Mouse (Mus musculus) embryonic facial prominence, embryonic 11.5 days (tissue): ENCODE measurements at regions not wholly inside any gene's neighbourhood (a gene's known extent, or its start where the extent isn't known, plus 50 kb on each side); places are given as distances from the start of the nearest gene placed in this dataset.

ENCODE experiments used
- ATAC-seq: fragments of 200-750 bp; cut with Nextera tagmentation; replicated peaks from 2 replicates; pipeline ENCODE4 v1.8.0; 2017; ENCODE audit warnings: low read depth; ENCODE audit not compliant: insufficient number of reproducible peaks, low FRiP score, low TSS enrichment
- DNase-seq: peaks from one replicate; pipeline ENCODE4 v3.0.0-alpha.2; 2015; ENCODE audit warnings: low spot score
- H3K27ac ChIP-seq: fragments of 300-500 bp; sonication (generic); replicated peaks from 2 replicates; pipeline ENCODE4 v1.5.1; 2014; ENCODE audit warnings: mild to moderate bottlenecking, low read depth, low read length, control low read depth
- H3K27me3 ChIP-seq: fragments of 300-500 bp; sonication (generic); 2 replicates; pipeline ENCODE4 v1.6.1; 2014; ENCODE audit warnings: mild to moderate bottlenecking, low read length, moderate library complexity, mixed read lengths; ENCODE audit not compliant: control insufficient read depth, insufficient read depth
- H3K36me3 ChIP-seq: fragments of 300-500 bp; sonication (generic); replicated peaks from 2 replicates; pipeline ENCODE4 v1.6.1; 2014; ENCODE audit warnings: low read depth, mild to moderate bottlenecking, low read length, moderate library complexity, mixed read lengths; ENCODE audit not compliant: control insufficient read depth, insufficient read depth
- H3K4me1 ChIP-seq: fragments of 300-500 bp; sonication (generic); 2 replicates; pipeline ENCODE4 v1.6.1; 2014; ENCODE audit warnings: low read length, mixed read lengths; ENCODE audit not compliant: control insufficient read depth, insufficient read depth
- H3K4me2 ChIP-seq: fragments of 300-500 bp; sonication (generic); 2 replicates; pipeline ENCODE4 v1.6.1; 2014; ENCODE audit warnings: low read depth, mild to moderate bottlenecking, control low read depth, low read length, moderate library complexity
- H3K4me3 ChIP-seq: fragments of 300-500 bp; sonication (generic); 2 replicates; pipeline ENCODE4 v1.5.1; 2014; ENCODE audit warnings: low read depth, low read length, control low read depth
- H3K9ac ChIP-seq: fragments of 300-500 bp; sonication (generic); replicated peaks from 2 replicates; pipeline ENCODE4 v1.6.1; 2014; ENCODE audit warnings: mild to moderate bottlenecking, control low read depth, low read length
- H3K9me3 ChIP-seq: fragments of 300-500 bp; sonication (generic); replicated peaks from 2 replicates; pipeline ENCODE4 v1.6.1; 2016; ENCODE audit warnings: mild to moderate bottlenecking, low read length, inconsistent platforms, mixed read lengths; ENCODE audit not compliant: control insufficient read depth
- whole genome bisulfite sequencing: fragments of 180-500 bp; shearing (Covaris S2); extraction: QIAGEN DNeasy Blood & Tissue Kit; methylation state at CpG from one replicate; pipeline ENCODE4 v1.1.7; 2014; 5-methylcytosine and 5-hydroxymethylcytosine counted together

DNA sequence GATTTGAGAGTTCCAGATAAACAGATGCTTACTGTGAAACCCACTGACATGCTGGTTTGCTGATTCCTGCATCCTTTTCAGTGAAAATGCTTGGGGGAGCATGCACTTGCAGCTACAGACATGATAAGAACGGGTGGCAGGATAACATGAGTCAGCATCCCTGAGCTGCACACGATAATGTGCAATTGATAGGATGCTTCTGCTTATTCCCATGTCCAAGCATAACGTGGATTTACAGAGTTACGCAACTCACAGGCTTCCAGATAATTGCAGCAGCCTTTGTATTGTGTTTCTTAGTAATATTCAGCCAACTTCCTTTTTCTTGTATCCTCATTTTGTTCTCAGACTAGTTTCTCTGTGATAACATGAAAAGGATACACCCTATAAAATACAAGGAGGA is 245.7 kb downstream of the Flrt2 start:
- 84% methylated on average over 4 of the region's 4 CpGs for WGBS

DNA sequence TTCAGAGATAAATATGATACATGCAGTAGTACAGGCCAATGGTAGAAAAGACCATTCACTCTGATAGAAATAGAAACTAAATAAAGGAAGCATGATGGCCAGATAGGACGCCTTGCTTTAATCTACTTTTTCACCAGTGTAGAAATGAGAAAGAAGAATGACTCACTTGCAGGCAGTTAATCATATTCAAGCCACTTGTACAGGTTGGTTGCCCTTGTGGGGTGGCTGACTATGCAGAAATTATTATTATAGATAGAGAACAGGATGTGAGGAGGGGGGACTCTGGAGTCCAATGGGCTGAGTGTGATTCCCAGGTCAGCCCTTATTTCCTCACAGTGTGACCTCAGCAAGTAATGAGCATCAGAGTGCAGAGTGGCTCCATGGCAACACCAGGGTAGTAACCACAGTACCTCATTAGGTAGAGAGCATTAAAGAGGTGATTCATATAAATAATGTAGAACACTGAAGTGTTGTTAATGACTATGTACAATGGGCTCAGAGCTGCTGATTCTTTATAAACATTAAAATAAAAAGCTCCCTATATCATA is 248.5 kb downstream of the Flrt2 start:
- H3K9ac ChIP-seq: no peak overlapping the region
- ATAC-seq (no peak), DNase-seq (no peak)
- H3K4me3 ChIP-seq: no peak overlapping the region
- H3K27ac ChIP-seq: no peak overlapping the region
- H3K9me3 ChIP-seq: no peaks in the 10 kb centered on the region
- H3K4me1 ChIP-seq: no peaks in the 10 kb centered on the region
- H3K27me3 ChIP-seq: no peaks in the 10 kb centered on the region
- no peak overlapping the region for H3K4me2 ChIP-seq
- 86% methylated on average over 1 of the region's 1 CpGs for WGBS
- no peaks in the 10 kb centered on the region for H3K36me3 ChIP-seq

More for the DNA sequence above, 245.7 kb downstream of the Flrt2 start:
- no peak for ATAC-seq
- no peak overlapping the region for H3K4me2 ChIP-seq
- H3K27ac ChIP-seq: no peak overlapping the region
- H3K9ac ChIP-seq: no peak overlapping the region
- no peaks in the 10 kb centered on the region for H3K4me1 ChIP-seq
- no peaks in the 10 kb centered on the region for H3K9me3 ChIP-seq
- no peaks in the 10 kb centered on the region for H3K27me3 ChIP-seq
- no peaks in the 10 kb centered on the region for H3K36me3 ChIP-seq
- no peak for DNase-seq
- H3K4me3 ChIP-seq: no peak overlapping the region

- Histone ChIP-seq H3K4me1 (no peaks in the 10 kb centered on the region), H3K9me3 (no peaks in the 10 kb centered on the region), H3K4me2 (no peak overlapping the region), H3K4me3 (no peak overlapping the region), H3K36me3 (no peaks in the 10 kb centered on the region), H3K27me3 (no peaks in the 10 kb centered on the region), H3K27ac (no peak overlapping the region), H3K9ac (no peak overlapping the region)
- WGBS: 49% methylated on average over 6 of the region's 6 CpGs
- DNase-seq (no peak), ATAC-seq (no peak)
These were observed 267.9 kb downstream of the Flrt2 start for GRCm38 (mm10) chr12:95959786-95960504.

GRCm38 (mm10) chr12:95960505-95960871 is 268.5 kb downstream of the Flrt2 start:
- Histone ChIP-seq H3K4me3 (no peak overlapping the region), H3K4me1 (no peaks in the 10 kb centered on the region), H3K36me3 (no peaks in the 10 kb centered on the region), H3K9ac (no peak overlapping the region), H3K4me2 (no peak overlapping the region), H3K27ac (no peak overlapping the region), H3K27me3 (no peaks in the 10 kb centered on the region), H3K9me3 (no peaks in the 10 kb centered on the region)
- ATAC-seq (no peak), DNase-seq (peak; percentile 22)
- WGBS: 33% methylated on average over 3 of the region's 3 CpGs

- Histone ChIP-seq H3K36me3 (no peaks in the 10 kb centered on the region), H3K4me3 (no peak overlapping the region), H3K4me2 (no peak overlapping the region), H3K27ac (no peak overlapping the region), H3K9ac (no peak overlapping the region), H3K27me3 (no peaks in the 10 kb centered on the region), H3K4me1 (no peaks in the 10 kb centered on the region), H3K9me3 (no peaks in the 10 kb centered on the region)
- DNase-seq (no peak), ATAC-seq (no peak)
- WGBS: 35% methylated on average over 4 of the region's 4 CpGs
These were observed 270.8 kb downstream of the Flrt2 start for GRCm38 (mm10) chr12:95962817-95963216.

GRCm38 (mm10) chr12:95988669-95989288 is 296.8 kb downstream of the Flrt2 start:
- Histone ChIP-seq H3K4me3 (no peak overlapping the region), H3K36me3 (no peaks in the 10 kb centered on the region), H3K27me3 (no peaks in the 10 kb centered on the region), H3K4me1 (no peaks in the 10 kb centered on the region), H3K4me2 (no peak overlapping the region), H3K9ac (no peak overlapping the region), H3K9me3 (no peaks in the 10 kb centered on the region), H3K27ac (no peak overlapping the region)
- no peak for ATAC-seq
- 71% methylated on average over 5 of the region's 5 CpGs for WGBS
- DNase-seq: no peak

DNA sequence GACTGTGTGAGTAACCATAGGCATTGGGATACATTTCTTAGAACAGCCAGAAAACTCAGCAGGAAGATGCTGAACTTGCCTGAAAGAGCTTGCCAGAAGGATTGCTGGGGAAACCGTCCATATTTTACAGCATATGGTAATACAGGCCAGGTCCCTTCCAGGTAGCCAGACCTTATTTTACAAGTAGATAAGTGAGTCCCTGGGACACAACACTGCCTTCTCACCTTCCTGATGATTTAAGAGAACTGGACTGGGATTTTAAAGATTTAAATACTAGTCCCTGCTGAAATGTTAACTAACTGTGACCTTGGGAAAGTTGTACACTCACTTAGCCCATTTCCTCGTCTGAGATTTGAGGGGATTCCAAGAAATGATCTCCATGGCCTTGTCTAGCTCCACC is 302.9 kb downstream of the Flrt2 start:
- Histone ChIP-seq H3K27me3 (no peaks in the 10 kb centered on the region), H3K4me3 (no peak overlapping the region), H3K4me2 (no peak overlapping the region), H3K4me1 (no peaks in the 10 kb centered on the region), H3K9ac (no peak overlapping the region), H3K9me3 (no peaks in the 10 kb centered on the region), H3K27ac (no peak overlapping the region), H3K36me3 (no peaks in the 10 kb centered on the region)
- DNase-seq (no peak), ATAC-seq (no peak)
- WGBS: 74% methylated on average over 2 of the region's 2 CpGs

- Histone ChIP-seq H3K4me3 (no peak overlapping the region), H3K9me3 (no peaks in the 10 kb centered on the region), H3K4me1 (no peaks in the 10 kb centered on the region), H3K27me3 (no peaks in the 10 kb centered on the region), H3K4me2 (no peak overlapping the region), H3K27ac (no peak overlapping the region), H3K36me3 (no peaks in the 10 kb centered on the region), H3K9ac (no peak overlapping the region)
- ATAC-seq: no peak
- 48% methylated on average over 1 of the region's 1 CpGs for WGBS
- DNase-seq: no peak
These were observed 338.2 kb downstream of the Flrt2 start for GRCm38 (mm10) chr12:96030180-96030579.
